Mouse (Mus musculus) lung, adult 2 months (tissue): ENCODE data around the gene Traf3ip3.

Experiments
- CTCF ChIP-seq: fragments of 200-500 bp; IDR thresholded peaks from 2 replicates; pipeline ENCODE4 v1.5.1; 2011; ENCODE audit warnings: mild to moderate bottlenecking, low read length, control low read depth; ENCODE audit not compliant: insufficient read depth
- POLR2A ChIP-seq: fragments of 200-500 bp; IDR thresholded peaks from 2 replicates; pipeline ENCODE4 v1.6.1; 2011; ENCODE audit warnings: low read depth, mild to moderate bottlenecking, control low read depth, low read length, borderline replicate concordance; ENCODE audit errors: extremely low read depth

GRCm38 (mm10) chr1:193207503-193207902 is 6.0 kb upstream of the Traf3ip3 start, which contains the start of gene Lamb3:
- TF ChIP-seq CTCF (no peak), POLR2A (no peak)
